Mouse (Mus musculus): ENCODE measurements around the gene Lipi. TPM values are rescaled to one million over a fixed set of nuclear protein-coding genes. Genes with fewer than 3 reads are reported as not detected.

The Lipi gene
- 0.87 TPM for polyA plus RNA-seq (2014; fragmentation: Illumina TruSeq; extraction: RNeasy Lipid Tissue Mini Kit (QIAGEN cat#74804); ENCODE audit: low read depth, low replicate concordance)

DNA sequence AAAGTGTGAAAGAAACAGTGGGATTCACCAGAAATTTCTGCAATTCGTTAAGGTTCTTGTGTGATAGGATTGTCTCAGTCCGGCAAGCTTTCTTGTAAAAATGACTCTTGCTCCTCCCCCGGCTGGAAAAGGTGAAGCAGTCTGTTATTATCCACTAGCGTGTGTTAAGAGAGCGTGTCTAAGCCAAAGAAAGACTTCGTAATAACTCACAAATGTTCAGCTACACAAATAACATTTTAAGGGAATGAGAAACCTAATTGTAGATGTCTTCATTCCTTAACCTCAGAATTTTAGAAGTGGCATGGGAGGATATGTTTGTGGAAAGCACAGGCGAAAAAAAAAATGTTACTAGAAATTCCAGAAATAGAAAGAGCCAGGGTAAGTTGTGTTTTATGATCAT lies at the start of gene Lipi:
Gene Lipi (minus strand): TSS at position 101 of the 400 bp plus-strand sequence.

DNA sequence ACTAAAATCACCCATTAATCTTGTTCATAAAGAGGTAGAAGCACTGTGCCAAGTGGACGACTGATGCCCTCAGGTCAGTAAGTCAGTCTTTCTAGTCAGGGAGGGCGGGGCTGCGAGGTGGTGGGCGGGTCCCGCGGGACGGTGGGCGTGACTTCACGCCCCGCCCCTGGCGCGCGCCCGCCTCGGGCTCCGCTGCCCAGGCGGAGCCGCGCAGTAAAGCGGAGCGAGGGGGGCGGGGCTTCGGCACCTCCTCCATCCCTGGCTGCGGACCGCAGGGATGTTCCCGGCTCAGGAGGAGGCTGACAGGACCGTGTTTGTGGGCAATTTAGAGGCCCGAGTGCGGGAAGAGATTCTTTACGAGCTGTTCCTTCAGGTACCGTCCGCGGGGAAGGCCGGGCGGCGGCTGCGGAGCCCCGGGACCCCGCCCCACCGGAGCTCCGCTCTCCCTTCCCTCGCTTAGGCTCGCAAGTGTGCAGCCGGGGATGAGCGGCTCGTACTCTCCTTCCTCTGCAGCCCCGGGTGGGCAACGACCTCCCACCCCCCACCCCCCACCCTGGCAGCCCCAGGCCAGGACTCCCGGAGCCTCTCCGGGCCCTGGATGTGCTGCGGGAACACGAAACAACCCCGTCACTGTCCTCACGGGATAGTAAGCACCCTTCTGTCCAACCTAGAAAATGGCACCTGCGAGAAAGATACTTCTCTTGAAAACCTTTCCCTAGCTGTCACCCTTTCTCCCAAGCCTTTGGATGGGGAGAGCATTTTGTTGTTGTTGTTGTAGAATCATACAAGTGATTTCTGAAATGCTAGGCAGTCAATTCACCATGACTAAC lies 7.0 kb upstream of the Lipi start, which contains the start of gene Rbm11:
Gene Rbm11 (plus strand): TSS at position 174 of the 830 bp plus-strand sequence.

Other genes starting within 250 kb of the Lipi start
- 4.6 TPM for gene Rbm11, start 6.8 kb upstream of the Lipi start, polyA plus RNA-seq (2014; fragmentation: Illumina TruSeq; extraction: RNeasy Lipid Tissue Mini Kit (QIAGEN cat#74804); ENCODE audit: low read depth, low replicate concordance)
- gene Hspa13, start 181.0 kb upstream of the Lipi start, polyA plus RNA-seq (2014; fragmentation: Illumina TruSeq; extraction: RNeasy Lipid Tissue Mini Kit (QIAGEN cat#74804); ENCODE audit: low read depth, low replicate concordance) = 48.0 TPM

Measured in testis, adult 10 weeks (tissue).